Mouse (Mus musculus) bone marrow, adult 2 months (tissue): ENCODE results near the gene Pcnx2.

Source experiments
- CTCF ChIP-seq: fragments of 200-500 bp; IDR thresholded peaks from 2 replicates; pipeline ENCODE4 v1.5.1; 2011; ENCODE audit warnings: low read length, control low read depth; ENCODE audit not compliant: control insufficient read depth, insufficient read depth
- POLR2A ChIP-seq: fragments of 200-500 bp; IDR thresholded peaks from 2 replicates; pipeline ENCODE4 v1.6.1; 2011; ENCODE audit warnings: low read depth, mild to moderate bottlenecking, control low read depth, low read length, borderline replicate concordance; ENCODE audit not compliant: control insufficient read depth

GRCm38 (mm10) chr8:125726986-125727385 is 171.1 kb downstream of the Pcnx2 start:
- TF ChIP-seq CTCF, result no peak
- TF ChIP-seq POLR2A, result no peak
